Mouse (Mus musculus): ENCODE data around the gene Frmpd3. TPM values are rescaled to one million over a fixed set of nuclear protein-coding genes. Genes with fewer than 3 reads are reported as not detected.

Gene Frmpd3
- polyA plus RNA-seq, 1 experiment from 2014 or later, result 0.20 TPM

DNA sequence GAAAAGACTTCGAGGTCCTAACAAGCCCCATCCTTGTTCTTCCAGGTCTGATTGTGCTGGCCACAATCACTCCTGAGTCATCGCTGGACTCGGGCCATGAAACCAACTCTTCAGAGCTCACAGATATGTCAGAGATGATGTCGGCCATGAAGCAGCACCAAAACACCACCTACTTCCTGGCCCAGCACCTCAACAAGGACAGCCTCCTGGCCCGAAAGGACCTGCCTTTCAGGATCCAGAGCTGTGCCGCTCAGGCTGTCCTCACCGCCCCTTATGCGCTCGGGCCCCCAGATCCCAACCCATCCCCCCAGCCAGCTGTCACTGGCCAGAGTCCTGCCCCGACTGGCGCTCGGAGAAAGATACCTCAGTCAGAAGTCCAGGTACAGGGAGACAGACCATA lies 88.4 kb downstream of the Frmpd3 start:
- H3K9me3 ChIP-seq (ENCODE audit: control insufficient read depth, low read depth, low read length), result no peaks in the 10 kb centered on the region
- H3K9ac ChIP-seq (replicated peaks; ENCODE audit: low read depth, low read length), result no peak overlapping the region
- no peaks in the 10 kb centered on the region for H3K36me3 ChIP-seq (ENCODE audit: control insufficient read depth, insufficient read depth, low read length)
- ATAC-seq (ENCODE audit: insufficient number of reproducible peaks, insufficient read depth, low FRiP score, low read depth), result no peak
- H3K27me3 ChIP-seq (ENCODE audit: control insufficient read depth, insufficient read depth, low read length), result no peaks in the 10 kb centered on the region
- no peak overlapping the region for H3K4me2 ChIP-seq (replicated peaks; ENCODE audit: low read depth, low read length)
- no peaks in the 10 kb centered on the region for H3K4me1 ChIP-seq (ENCODE audit: control insufficient read depth, insufficient read depth, low read length)
- H3K27ac ChIP-seq (ENCODE audit: low read length), result no peak overlapping the region
- WGBS, result 81% methylated on average over 12 of the region's 12 CpGs
- H3K4me3 ChIP-seq (ENCODE audit: low read depth, low read length), result no peak overlapping the region

DNA sequence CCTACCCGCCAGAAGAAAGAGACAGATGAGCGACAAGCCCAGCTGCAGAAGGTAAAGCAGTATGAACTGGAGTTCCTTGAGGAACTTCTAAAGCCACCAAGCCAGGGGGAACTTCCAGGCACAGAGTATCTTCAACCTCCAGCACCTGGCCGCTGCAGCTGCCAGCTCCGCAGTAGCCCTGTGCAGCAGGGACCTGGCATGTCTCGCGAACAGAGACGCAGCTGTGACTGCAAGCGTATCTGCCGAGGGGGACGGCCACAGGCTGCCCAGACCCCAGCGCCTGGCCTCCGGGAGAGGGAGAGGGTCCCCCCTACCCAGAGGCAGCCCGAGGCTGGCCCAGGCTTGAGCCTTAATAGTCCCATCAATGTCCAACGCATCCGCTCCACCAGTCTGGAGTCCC lies 89.9 kb downstream of the Frmpd3 start:
- no peak overlapping the region for H3K27ac ChIP-seq (ENCODE audit: low read length)
- H3K4me3 ChIP-seq (ENCODE audit: low read depth, low read length), result no peak overlapping the region
- 86% methylated on average over 15 of the region's 15 CpGs for WGBS
- ATAC-seq (ENCODE audit: insufficient number of reproducible peaks, insufficient read depth, low FRiP score, low read depth), result no peak
- no peaks in the 10 kb centered on the region for H3K9me3 ChIP-seq (ENCODE audit: control insufficient read depth, low read depth, low read length)
- H3K4me2 ChIP-seq (replicated peaks; ENCODE audit: low read depth, low read length), result no peak overlapping the region
- no peaks in the 10 kb centered on the region for H3K27me3 ChIP-seq (ENCODE audit: control insufficient read depth, insufficient read depth, low read length)
- H3K4me1 ChIP-seq (ENCODE audit: control insufficient read depth, insufficient read depth, low read length), result no peaks in the 10 kb centered on the region
- H3K9ac ChIP-seq (replicated peaks; ENCODE audit: low read depth, low read length), result no peak overlapping the region
- H3K36me3 ChIP-seq (ENCODE audit: control insufficient read depth, insufficient read depth, low read length), result no peaks in the 10 kb centered on the region

DNA sequence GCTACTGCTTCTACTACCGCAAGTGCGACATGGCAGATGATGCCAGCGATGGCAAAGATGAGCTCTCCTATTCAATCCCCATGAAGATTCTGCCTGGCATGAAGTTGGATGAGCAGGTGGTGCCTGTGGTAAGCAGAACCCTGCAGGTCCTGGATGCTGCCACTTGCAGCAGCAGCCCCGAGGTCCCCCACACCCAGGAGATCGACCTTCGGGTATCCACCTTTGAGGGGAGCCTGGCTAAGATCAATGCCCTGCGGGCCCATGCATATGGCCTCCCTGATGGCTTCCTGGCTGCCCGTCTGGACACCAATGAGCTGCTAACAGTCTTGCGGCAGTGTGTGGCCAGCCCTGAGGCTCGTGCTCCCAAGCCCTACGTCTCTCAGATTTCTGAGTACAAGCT lies 90.7 kb downstream of the Frmpd3 start:
- no peak overlapping the region for H3K9ac ChIP-seq (replicated peaks; ENCODE audit: low read depth, low read length)
- no peak for ATAC-seq (ENCODE audit: insufficient number of reproducible peaks, insufficient read depth, low FRiP score, low read depth)
- no peak overlapping the region for H3K27ac ChIP-seq (ENCODE audit: low read length)
- H3K4me2 ChIP-seq (replicated peaks; ENCODE audit: low read depth, low read length), result no peak overlapping the region
- no peaks in the 10 kb centered on the region for H3K36me3 ChIP-seq (ENCODE audit: control insufficient read depth, insufficient read depth, low read length)
- H3K4me3 ChIP-seq (ENCODE audit: low read depth, low read length), result no peak overlapping the region
- H3K27me3 ChIP-seq (ENCODE audit: control insufficient read depth, insufficient read depth, low read length), result no peaks in the 10 kb centered on the region
- WGBS, result 88% methylated on average over 11 of the region's 11 CpGs
- H3K4me1 ChIP-seq (ENCODE audit: control insufficient read depth, insufficient read depth, low read length), result no peaks in the 10 kb centered on the region
- no peaks in the 10 kb centered on the region for H3K9me3 ChIP-seq (ENCODE audit: control insufficient read depth, low read depth, low read length)

DNA sequence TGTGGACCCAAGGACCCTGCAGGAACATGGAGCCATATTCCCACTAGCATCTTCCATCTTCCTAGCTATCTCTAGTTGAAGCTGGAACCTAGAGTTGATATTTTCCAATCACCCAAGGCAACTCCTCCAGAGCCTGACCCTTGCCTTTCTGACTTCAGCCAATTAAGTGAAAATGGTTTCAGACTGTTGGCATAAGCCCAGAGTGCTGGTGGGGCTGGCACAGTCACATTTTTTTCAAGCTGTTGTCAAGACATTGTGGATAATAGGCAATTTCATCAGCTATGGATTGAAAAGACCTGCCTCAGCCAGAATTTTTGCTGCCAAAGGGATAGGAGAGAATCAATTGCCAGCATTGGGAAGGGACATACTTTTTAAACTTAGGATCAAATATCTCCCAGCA lies 95.8 kb downstream of the Frmpd3 start:
- Histone ChIP-seq H3K9me3 (ENCODE audit: control insufficient read depth, low read depth, low read length) (no peaks in the 10 kb centered on the region), H3K27me3 (ENCODE audit: control insufficient read depth, insufficient read depth, low read length) (no peaks in the 10 kb centered on the region), H3K4me2 (replicated peaks; ENCODE audit: low read depth, low read length) (no peak overlapping the region), H3K36me3 (ENCODE audit: control insufficient read depth, insufficient read depth, low read length) (no peaks in the 10 kb centered on the region), H3K27ac (ENCODE audit: low read length) (no peak overlapping the region), H3K9ac (replicated peaks; ENCODE audit: low read depth, low read length) (no peak overlapping the region), H3K4me1 (ENCODE audit: control insufficient read depth, insufficient read depth, low read length) (no peaks in the 10 kb centered on the region), H3K4me3 (ENCODE audit: low read depth, low read length) (no peak overlapping the region)
- no peak for ATAC-seq (ENCODE audit: insufficient number of reproducible peaks, insufficient read depth, low FRiP score, low read depth)

DNA sequence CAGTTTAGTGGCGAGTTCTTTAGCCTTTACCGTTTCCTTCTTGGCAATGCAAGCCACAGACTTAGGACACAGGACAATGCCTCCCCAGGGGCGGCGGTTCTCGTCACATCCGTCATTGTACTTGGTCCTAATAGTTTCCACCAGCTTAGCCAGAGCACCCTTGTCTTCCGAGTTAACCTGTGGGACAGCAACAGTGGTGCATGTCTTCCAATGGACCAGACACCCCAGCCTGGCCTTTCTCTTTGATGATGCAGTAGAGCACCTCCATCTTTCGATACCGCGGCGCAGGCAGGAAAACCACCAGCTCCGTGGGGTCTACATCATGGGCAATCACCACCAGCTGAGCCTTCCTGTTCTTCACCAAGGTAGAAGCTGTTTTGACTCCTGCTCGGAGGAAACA lies 103.5 kb downstream of the Frmpd3 start:
- Histone ChIP-seq H3K4me1 (ENCODE audit: control insufficient read depth, insufficient read depth, low read length) (no peaks in the 10 kb centered on the region), H3K9me3 (ENCODE audit: control insufficient read depth, low read depth, low read length) (no peaks in the 10 kb centered on the region), H3K27ac (ENCODE audit: low read length) (no peak overlapping the region), H3K27me3 (ENCODE audit: control insufficient read depth, insufficient read depth, low read length) (no peaks in the 10 kb centered on the region), H3K9ac (replicated peaks; ENCODE audit: low read depth, low read length) (no peak overlapping the region), H3K36me3 (ENCODE audit: control insufficient read depth, insufficient read depth, low read length) (no peaks in the 10 kb centered on the region), H3K4me2 (replicated peaks; ENCODE audit: low read depth, low read length) (no peak overlapping the region), H3K4me3 (ENCODE audit: low read depth, low read length) (no peak overlapping the region)
- WGBS, result 78% methylated on average over 13 of the region's 13 CpGs
- no peak for ATAC-seq (ENCODE audit: insufficient number of reproducible peaks, insufficient read depth, low FRiP score, low read depth)

DNA sequence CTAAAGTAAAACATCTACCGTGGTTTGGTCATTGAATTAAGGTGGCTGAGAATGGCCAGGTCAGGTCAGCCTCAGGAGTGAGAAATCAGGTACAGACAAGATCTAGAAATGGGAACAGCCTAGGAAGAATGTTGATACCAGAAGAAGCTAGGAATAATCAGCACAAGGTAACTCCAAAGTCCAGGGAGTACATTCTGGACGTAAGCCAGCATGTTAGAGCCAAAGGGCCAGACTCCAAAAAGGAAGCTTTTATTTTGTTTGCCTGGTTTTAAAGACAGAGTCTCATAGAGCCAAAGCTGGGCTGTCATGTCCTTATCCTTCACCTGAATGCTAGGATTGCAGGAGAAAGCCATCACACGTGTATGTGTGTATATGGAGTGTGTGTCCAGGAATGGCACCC lies 108.0 kb downstream of the Frmpd3 start:
- WGBS, result 73% methylated on average over 3 of the region's 3 CpGs
- H3K27ac ChIP-seq (ENCODE audit: low read length), result no peak overlapping the region

DNA sequence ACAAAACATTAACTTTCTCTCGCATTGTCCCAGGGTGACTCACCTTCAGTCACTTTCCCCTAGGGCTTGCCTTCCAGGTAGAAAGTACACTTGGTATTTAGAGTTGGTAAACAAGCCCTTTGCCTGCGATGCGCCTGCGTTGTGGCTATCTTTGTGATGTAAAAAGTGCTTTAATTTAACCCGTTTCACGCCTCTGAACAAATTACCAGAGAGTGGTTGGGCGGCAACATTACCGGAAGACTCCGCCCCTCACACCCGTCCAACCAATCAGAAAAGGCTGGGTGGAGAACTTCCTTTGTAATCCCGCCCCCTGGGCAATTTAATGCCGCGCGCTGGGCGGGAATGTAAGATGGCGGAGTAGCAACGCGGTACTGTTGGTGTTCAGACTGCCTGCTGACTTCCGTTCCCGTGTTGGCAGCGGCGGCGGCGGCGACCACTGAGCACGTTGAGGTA lies 114.2 kb downstream of the Frmpd3 start, which contains the start of gene Prps1:
Gene Prps1, plus strand, starts transcription at position 335 of the 453 bp plus-strand sequence.
- peak; percentile 96 for ATAC-seq (ENCODE audit: insufficient number of reproducible peaks, insufficient read depth, low FRiP score, low read depth)
- no peak within 1 kb of the TSS for H3K27ac ChIP-seq (ENCODE audit: low read length)
- H3K4me3 ChIP-seq (ENCODE audit: low read depth, low read length), result peak within 1 kb of the TSS; percentile 44
- no peaks in the 10 kb centered on the region for H3K27me3 ChIP-seq (ENCODE audit: control insufficient read depth, insufficient read depth, low read length)
- no peaks in the 10 kb centered on the region for H3K9me3 ChIP-seq (ENCODE audit: control insufficient read depth, low read depth, low read length)
- peak within 1 kb of the TSS; percentile 51 for H3K4me2 ChIP-seq (replicated peaks; ENCODE audit: low read depth, low read length)
- no peaks in the 10 kb centered on the region for H3K36me3 ChIP-seq (ENCODE audit: control insufficient read depth, insufficient read depth, low read length)
- H3K9ac ChIP-seq (replicated peaks; ENCODE audit: low read depth, low read length), result peak within 1 kb of the TSS; percentile 21; the same call in 1 of the 2 replicates
- WGBS, result 21% methylated on average over 26 of the region's 26 CpGs
- H3K4me1 ChIP-seq (ENCODE audit: control insufficient read depth, insufficient read depth, low read length), result no peaks in the 10 kb centered on the region

More for the DNA sequence above, 108.0 kb downstream of the Frmpd3 start:
- Histone ChIP-seq H3K36me3 (ENCODE audit: control insufficient read depth, insufficient read depth, low read length) (no peaks in the 10 kb centered on the region), H3K4me2 (replicated peaks; ENCODE audit: low read depth, low read length) (no peak overlapping the region), H3K4me1 (ENCODE audit: control insufficient read depth, insufficient read depth, low read length) (no peaks in the 10 kb centered on the region), H3K9ac (replicated peaks; ENCODE audit: low read depth, low read length) (no peak overlapping the region), H3K9me3 (ENCODE audit: control insufficient read depth, low read depth, low read length) (no peaks in the 10 kb centered on the region), H3K4me3 (ENCODE audit: low read depth, low read length) (no peak overlapping the region), H3K27me3 (ENCODE audit: control insufficient read depth, insufficient read depth, low read length) (no peaks in the 10 kb centered on the region)
- no peak for ATAC-seq (ENCODE audit: insufficient number of reproducible peaks, insufficient read depth, low FRiP score, low read depth)

DNA sequence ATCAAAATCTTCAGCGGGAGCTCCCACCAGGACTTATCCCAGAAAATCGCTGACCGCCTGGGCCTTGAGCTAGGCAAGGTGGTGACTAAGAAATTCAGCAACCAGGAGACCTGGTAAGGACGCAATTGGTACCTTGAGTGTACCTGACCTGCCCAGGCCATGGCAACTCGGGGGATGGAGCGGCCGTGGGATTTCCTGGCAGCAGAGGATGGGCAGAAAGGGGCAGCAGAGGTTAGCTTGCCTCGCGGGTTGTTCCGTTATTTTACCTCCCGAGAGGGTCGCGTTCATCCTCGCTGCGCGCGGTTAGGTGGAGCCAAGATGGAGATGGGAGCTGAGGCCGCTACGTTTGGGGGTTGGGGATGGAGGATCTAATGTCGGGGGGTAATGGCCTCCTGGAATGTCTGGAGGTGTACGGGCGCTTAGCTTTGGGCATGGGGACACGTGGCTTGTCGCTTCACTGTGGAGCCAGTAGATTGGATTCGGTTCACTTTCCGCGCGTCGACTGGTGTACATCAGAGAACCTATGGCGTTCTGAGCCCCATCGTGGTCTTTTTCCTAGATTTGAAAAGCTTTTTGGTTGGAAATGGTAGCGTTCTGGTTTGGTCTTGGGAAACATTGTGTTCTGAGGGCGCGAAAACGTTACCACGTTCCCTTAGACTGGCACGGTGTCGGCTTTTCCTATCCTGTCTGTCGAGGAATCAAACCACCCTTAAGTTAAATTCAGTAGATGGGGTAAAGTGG lies 114.9 kb downstream of the Frmpd3 start:
- Histone ChIP-seq H3K27ac (ENCODE audit: low read length) (no peak overlapping the region), H3K27me3 (ENCODE audit: control insufficient read depth, insufficient read depth, low read length) (no peaks in the 10 kb centered on the region), H3K9me3 (ENCODE audit: control insufficient read depth, low read depth, low read length) (no peaks in the 10 kb centered on the region), H3K4me2 (replicated peaks; ENCODE audit: low read depth, low read length) (peak overlapping the region; percentile 51), H3K4me3 (ENCODE audit: low read depth, low read length) (peak overlapping the region; percentile 44), H3K9ac (replicated peaks; ENCODE audit: low read depth, low read length) (peak overlapping the region; percentile 21; the same call in 1 of the 2 replicates), H3K4me1 (ENCODE audit: control insufficient read depth, insufficient read depth, low read length) (no peaks in the 10 kb centered on the region), H3K36me3 (ENCODE audit: control insufficient read depth, insufficient read depth, low read length) (no peaks in the 10 kb centered on the region)
- peak; percentile 34; the same call in 1 of the 2 replicates for ATAC-seq (ENCODE audit: insufficient number of reproducible peaks, insufficient read depth, low FRiP score, low read depth)
- WGBS, result 20% methylated on average over 39 of the region's 39 CpGs

DNA sequence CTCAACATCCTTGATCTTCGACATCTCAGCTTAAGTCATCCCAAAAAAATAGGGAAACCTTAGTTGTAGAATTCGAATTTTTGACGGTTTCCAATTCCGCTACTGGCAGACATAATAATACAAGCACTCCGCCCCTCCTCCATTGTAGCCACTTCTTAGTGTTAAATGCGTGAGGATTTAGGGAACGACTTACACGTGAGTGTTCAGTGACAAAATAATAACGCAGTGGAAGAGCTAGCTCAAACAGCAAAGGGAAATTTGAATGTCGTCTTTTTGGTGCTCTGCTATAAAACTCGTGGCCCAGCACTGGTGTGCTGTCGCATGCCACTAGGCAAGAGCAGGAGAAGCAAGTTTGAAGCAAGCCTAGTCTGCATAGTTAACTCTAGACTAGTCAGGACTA lies 115.4 kb downstream of the Frmpd3 start:
- no peaks in the 10 kb centered on the region for H3K9me3 ChIP-seq (ENCODE audit: control insufficient read depth, low read depth, low read length)
- H3K27me3 ChIP-seq (ENCODE audit: control insufficient read depth, insufficient read depth, low read length), result no peaks in the 10 kb centered on the region
- no peak for ATAC-seq (ENCODE audit: insufficient number of reproducible peaks, insufficient read depth, low FRiP score, low read depth)
- no peaks in the 10 kb centered on the region for H3K36me3 ChIP-seq (ENCODE audit: control insufficient read depth, insufficient read depth, low read length)
- H3K4me2 ChIP-seq (replicated peaks; ENCODE audit: low read depth, low read length), result peak overlapping the region; percentile 51
- peak overlapping the region; percentile 44 for H3K4me3 ChIP-seq (ENCODE audit: low read depth, low read length)
- no peak overlapping the region for H3K27ac ChIP-seq (ENCODE audit: low read length)
- H3K9ac ChIP-seq (replicated peaks; ENCODE audit: low read depth, low read length), result no peak overlapping the region
- WGBS, result 23% methylated on average over 12 of the region's 12 CpGs
- no peaks in the 10 kb centered on the region for H3K4me1 ChIP-seq (ENCODE audit: control insufficient read depth, insufficient read depth, low read length)
